Mouse (Mus musculus) hindbrain, embryonic 15.5 days (tissue): ENCODE data around the gene Cnfn. TPM values are rescaled to one million over a fixed set of nuclear protein-coding genes. Genes with fewer than 3 reads are reported as not detected.
"Not testable (repeated sequence)": the region's sequence is repeated elsewhere in the genome, so short reads cannot be mapped to it uniquely, and the experiment has no call there.

Experiments used
- ATAC-seq: fragments of 200-750 bp; cut with Nextera tagmentation; 2 replicates; pipeline ENCODE4 v1.8.0; 2017; ENCODE audit warnings: low read depth, moderate number of reproducible peaks, moderate TSS enrichment; ENCODE audit not compliant: low FRiP score
- H3K27ac ChIP-seq: fragments of 300-500 bp; sonication (generic); replicated peaks from 2 replicates; pipeline ENCODE4 v1.5.1; 2015; ENCODE audit warnings: mild to moderate bottlenecking, inconsistent platforms
- H3K27me3 ChIP-seq: fragments of 300-500 bp; sonication (generic); 2 replicates; pipeline ENCODE4 v1.6.1; 2015; ENCODE audit warnings: control low read depth, inconsistent platforms
- H3K36me3 ChIP-seq: fragments of 300-500 bp; sonication (generic); 2 replicates; pipeline ENCODE4 v1.6.1; 2015; ENCODE audit warnings: control low read depth, inconsistent platforms
- H3K4me1 ChIP-seq: fragments of 300-500 bp; sonication (generic); replicated peaks from 2 replicates; pipeline ENCODE4 v1.6.1; 2015; ENCODE audit warnings: control low read depth, inconsistent platforms
- H3K4me2 ChIP-seq: fragments of 300-500 bp; sonication (generic); 2 replicates; pipeline ENCODE4 v1.6.1; 2015; ENCODE audit warnings: moderate library complexity, mild to moderate bottlenecking, inconsistent platforms
- H3K4me3 ChIP-seq: fragments of 300-500 bp; sonication (generic); 2 replicates; pipeline ENCODE4 v1.5.1; 2015; ENCODE audit warnings: mild to moderate bottlenecking, inconsistent platforms
- H3K9ac ChIP-seq: fragments of 300-500 bp; sonication (generic); 2 replicates; pipeline ENCODE4 v1.6.1; 2015; ENCODE audit warnings: inconsistent platforms
- H3K9me3 ChIP-seq: fragments of 300-500 bp; sonication (generic); 2 replicates; pipeline ENCODE4 v1.6.1; 2016; ENCODE audit warnings: control low read depth, inconsistent platforms
- WGBS: fragments of 180-500 bp; shearing (Covaris S2); methylation state at CpG from one replicate; pipeline ENCODE4 v1.1.7; 2015; 5-methylcytosine and 5-hydroxymethylcytosine counted together
- polyA plus RNA-seq: library from polyadenylated mRNA; unstranded; fragments of >200 nt; fragmentation: Nextera tagmentation; extraction: Ambion mirVana; gene quantifications from 2 replicates; pipeline ENCODE4 v1.2.1, GENCODE M21; 2015

Gene Cnfn
- polyA plus RNA-seq, 1 experiment from 2014 or later = not detected

GRCm38 (mm10) chr7:25341000-25341784 is 28.3 kb downstream of the Cnfn start:
- no peak overlapping the region for H3K4me2 ChIP-seq
- ATAC-seq = peak; percentile 69
- H3K9me3 ChIP-seq = no peaks in the 10 kb centered on the region
- peaks cover 55% of the 10 kb centered on the region for H3K36me3 ChIP-seq
- H3K9ac ChIP-seq = no peak overlapping the region
- H3K27ac ChIP-seq = no peak overlapping the region
- 69% methylated on average over 20 of the region's 20 CpGs for WGBS
- H3K4me1 ChIP-seq = no peaks in the 10 kb centered on the region
- H3K4me3 ChIP-seq = no peak overlapping the region
- H3K27me3 ChIP-seq = no peaks in the 10 kb centered on the region

GRCm38 (mm10) chr7:25339329-25339728 is 30.2 kb downstream of the Cnfn start:
- no peaks in the 10 kb centered on the region for H3K4me1 ChIP-seq

GRCm38 (mm10) chr7:25334472-25334871 is 35.1 kb downstream of the Cnfn start:
- Histone ChIP-seq H3K27ac (no peak overlapping the region), H3K4me3 (no peak overlapping the region), H3K4me1 (no peaks in the 10 kb centered on the region), H3K36me3 (peaks cover 58% of the 10 kb centered on the region), H3K9me3 (no peaks in the 10 kb centered on the region), H3K9ac (no peak overlapping the region), H3K4me2 (no peak overlapping the region), H3K27me3 (no peaks in the 10 kb centered on the region)
- ATAC-seq = no peak
- 80% methylated on average over 12 of the region's 12 CpGs for WGBS

More at GRCm38 (mm10) chr7:25339329-25339728, 30.2 kb downstream of the Cnfn start:
- no peak overlapping the region for H3K9ac ChIP-seq
- no peak overlapping the region for H3K4me3 ChIP-seq
- WGBS = 91% methylated on average over 9 of the region's 9 CpGs
- H3K9me3 ChIP-seq = no peaks in the 10 kb centered on the region
- peaks cover 64% of the 10 kb centered on the region for H3K36me3 ChIP-seq
- ATAC-seq = no peak
- H3K27me3 ChIP-seq = no peaks in the 10 kb centered on the region
- no peak overlapping the region for H3K27ac ChIP-seq
- H3K4me2 ChIP-seq = no peak overlapping the region

- Histone ChIP-seq H3K9ac (no peak overlapping the region), H3K9me3 (no peaks in the 10 kb centered on the region), H3K4me2 (no peak overlapping the region), H3K4me3 (no peak overlapping the region), H3K27ac (no peak overlapping the region), H3K27me3 (no peaks in the 10 kb centered on the region), H3K4me1 (no peaks in the 10 kb centered on the region), H3K36me3 (peaks cover 57% of the 10 kb centered on the region)
- 38% methylated on average over 16 of the region's 16 CpGs for WGBS
- ATAC-seq = no peak
Observed at GRCm38 (mm10) chr7:25333596-25334307, 35.8 kb downstream of the Cnfn start.

- Histone ChIP-seq H3K4me3 (no peak overlapping the region), H3K36me3 (peaks cover 23% of the 10 kb centered on the region), H3K4me1 (peaks cover 10% of the 10 kb centered on the region), H3K27ac (no peak overlapping the region), H3K9me3 (no peaks in the 10 kb centered on the region), H3K27me3 (no peaks in the 10 kb centered on the region), H3K9ac (no peak overlapping the region), H3K4me2 (no peak overlapping the region)
- ATAC-seq = no peak
- 95% methylated on average over 8 of the region's 8 CpGs for WGBS
Observed at GRCm38 (mm10) chr7:25326233-25326632, 43.3 kb downstream of the Cnfn start.

GRCm38 (mm10) chr7:25325431-25325830 is 44.1 kb downstream of the Cnfn start:
- 92% methylated on average over 6 of the region's 6 CpGs for WGBS
- H3K4me3 ChIP-seq, H3K27ac ChIP-seq, H3K9ac ChIP-seq, H3K4me2 ChIP-seq, ATAC-seq, H3K27me3 ChIP-seq, H3K9me3 ChIP-seq: not testable (repeated sequence)
- H3K4me1 ChIP-seq = peaks cover 12% of the 10 kb centered on the region
- peaks cover 15% of the 10 kb centered on the region; the same call in 1 of the 2 replicates for H3K36me3 ChIP-seq

- Histone ChIP-seq H3K9me3 (no peaks in the 10 kb centered on the region), H3K27me3 (no peaks in the 10 kb centered on the region), H3K9ac (no peak overlapping the region), H3K27ac (no peak overlapping the region), H3K4me2 (no peak overlapping the region), H3K4me1 (peaks cover 21% of the 10 kb centered on the region), H3K36me3 (0 out of 2 replicates have a peak, but pooled peaks cover 2% of the 10 kb centered on the region), H3K4me3 (no peak overlapping the region)
- 90% methylated on average over 2 of the region's 2 CpGs for WGBS
- no peak for ATAC-seq
Observed at GRCm38 (mm10) chr7:25323219-25323618, 46.3 kb downstream of the Cnfn start.

GRCm38 (mm10) chr7:25322058-25322484 is 47.5 kb downstream of the Cnfn start:
- no peaks in the 10 kb centered on the region for H3K36me3 ChIP-seq
- peak overlapping the region; percentile 16; the same call in 1 of the 2 replicates for H3K4me2 ChIP-seq
- H3K27me3 ChIP-seq = no peaks in the 10 kb centered on the region
- WGBS = 14% methylated on average over 6 of the region's 6 CpGs
- 0 out of 2 replicates have a peak overlapping the region, but pooled peaks have one; percentile 22 for H3K9ac ChIP-seq
- H3K4me1 ChIP-seq = peaks cover 32% of the 10 kb centered on the region
- ATAC-seq = no peak
- H3K9me3 ChIP-seq = no peaks in the 10 kb centered on the region
- peak overlapping the region; percentile 17; the same call in 1 of the 2 replicates for H3K27ac ChIP-seq
- H3K4me3 ChIP-seq = no peak overlapping the region

Other genes starting within 250 kb of the Cnfn start
- gene Pou2f2, start 190.0 kb downstream of the Cnfn start, polyA plus RNA-seq = 29.6 and 33.4 TPM in 2 replicates
- 16.5 and 17.3 TPM in 2 replicates for gene Dedd2, start 149.1 kb downstream of the Cnfn start, polyA plus RNA-seq
- 1.6 and 2.1 TPM in 2 replicates for gene Zfp526, start 148.3 kb downstream of the Cnfn start, polyA plus RNA-seq
- gene Gsk3a, start 131.9 kb downstream of the Cnfn start, polyA plus RNA-seq = 19.2 and 19.7 TPM in 2 replicates
- gene Erf, start 119.0 kb downstream of the Cnfn start, polyA plus RNA-seq = 3.4 and 4.4 TPM in 2 replicates
- 32.5 and 38.5 TPM in 2 replicates for gene Cic, start 102.0 kb downstream of the Cnfn start, polyA plus RNA-seq
- 558 and 579 TPM in 2 replicates for gene Pafah1b3, start 71.7 kb downstream of the Cnfn start, polyA plus RNA-seq
- 3.5 and 4.6 TPM in 2 replicates for gene Prr19, start 68.3 kb downstream of the Cnfn start, polyA plus RNA-seq
- 84.1 and 101 TPM in 2 replicates for gene Tmem145, start 63.6 kb downstream of the Cnfn start, polyA plus RNA-seq
- 23.9 and 25.1 TPM in 2 replicates for gene Megf8, start 52.6 kb downstream of the Cnfn start, polyA plus RNA-seq
- gene Lipe, start 29.0 kb upstream of the Cnfn start, polyA plus RNA-seq = 9.9 and 11.0 TPM in 2 replicates
- 1.2 and 1.3 TPM in 2 replicates for gene Cxcl17, start 43.2 kb upstream of the Cnfn start, polyA plus RNA-seq
- 0.99 and 1.0 TPM in 2 replicates for gene Ceacam1, start 107.9 kb upstream of the Cnfn start, polyA plus RNA-seq
- 0.08 and 0.12 TPM in 2 replicates for gene Ceacam2, start 170.1 kb upstream of the Cnfn start, polyA plus RNA-seq
- 0.18 TPM in 1 of 2 replicates, not detected in the other for gene Erich4, start 246.2 kb upstream of the Cnfn start, polyA plus RNA-seq
- gene Dmac2, start 249.7 kb upstream of the Cnfn start, polyA plus RNA-seq = 46.5 and 48.5 TPM in 2 replicates